Mouse (Mus musculus) cerebellum, postnatal 14 days (tissue): Measurements from ENCODE around the gene Shc3.

Experiments used
- DNase-seq, 2 experiments: peaks; one replicate each; pipeline ENCODE4 v3.0.0; 2021; ENCODE audit warnings: mixed read lengths in 2 of 2

Shc3 gene

GRCm38 (mm10) chr13:51416727-51417126, 152.5 kb downstream of the Shc3 start:
- no peak for DNase-seq

- no peak for DNase-seq
Measured at GRCm38 (mm10) chr13:51413461-51413860, 155.8 kb downstream of the Shc3 start.

GRCm38 (mm10) chr13:51411696-51412430, 157.4 kb downstream of the Shc3 start:
- DNase-seq = no peak

- no peak for DNase-seq
Measured at GRCm38 (mm10) chr13:51411243-51411642, 158.0 kb downstream of the Shc3 start.

GRCm38 (mm10) chr13:51409936-51410481, 159.2 kb downstream of the Shc3 start:
- no peak for DNase-seq

- DNase-seq = no peak
Measured at GRCm38 (mm10) chr13:51408519-51409001, 160.7 kb downstream of the Shc3 start, which contains the start of gene S1pr3. TSS of gene S1pr3 (plus strand) at chr13:51408639.

- no peak for DNase-seq
Measured at GRCm38 (mm10) chr13:51407541-51408217, 161.5 kb downstream of the Shc3 start.

- DNase-seq = no peak
Measured at GRCm38 (mm10) chr13:51405731-51406320, 163.4 kb downstream of the Shc3 start.

GRCm38 (mm10) chr13:51404566-51404965, 164.7 kb downstream of the Shc3 start:
- DNase-seq = no peak

GRCm38 (mm10) chr13:51400736-51401501, 168.3 kb downstream of the Shc3 start:
- DNase-seq = peak; percentile 64 to 70

- DNase-seq = peak; percentile 34 to 36
Measured at GRCm38 (mm10) chr13:51400186-51400719, 169.0 kb downstream of the Shc3 start.

- no peak for DNase-seq
Measured at GRCm38 (mm10) chr13:51399562-51399961, 169.7 kb downstream of the Shc3 start.

- DNase-seq = no peak
Measured at GRCm38 (mm10) chr13:51397861-51398260, 171.4 kb downstream of the Shc3 start.

- DNase-seq = no peak
Measured at GRCm38 (mm10) chr13:51392256-51392655, 177.0 kb downstream of the Shc3 start.

GRCm38 (mm10) chr13:51391359-51391916, 177.8 kb downstream of the Shc3 start:
- DNase-seq = no peak

- no peak for DNase-seq
Measured at GRCm38 (mm10) chr13:51390398-51390797, 178.8 kb downstream of the Shc3 start.

- no peak for DNase-seq
Measured at GRCm38 (mm10) chr13:51387908-51388307, 181.3 kb downstream of the Shc3 start.

- no peak for DNase-seq
Measured at GRCm38 (mm10) chr13:51384899-51385298, 184.3 kb downstream of the Shc3 start.

GRCm38 (mm10) chr13:51381498-51381897, 187.7 kb downstream of the Shc3 start:
- DNase-seq = no peak
